Mouse (Mus musculus) ES-Bruce4 (cell line): ENCODE results near the gene Aacs.

Experiments used
- CTCF ChIP-seq: IDR thresholded peaks from one replicate; pipeline ENCODE4 v1.8.1; 2011; ENCODE audit warnings: low read depth, low read length
- POLR2A ChIP-seq: IDR thresholded peaks from one replicate; pipeline ENCODE4 v1.8.1; 2011; ENCODE audit warnings: low read length; ENCODE audit not compliant: insufficient read depth

DNA sequence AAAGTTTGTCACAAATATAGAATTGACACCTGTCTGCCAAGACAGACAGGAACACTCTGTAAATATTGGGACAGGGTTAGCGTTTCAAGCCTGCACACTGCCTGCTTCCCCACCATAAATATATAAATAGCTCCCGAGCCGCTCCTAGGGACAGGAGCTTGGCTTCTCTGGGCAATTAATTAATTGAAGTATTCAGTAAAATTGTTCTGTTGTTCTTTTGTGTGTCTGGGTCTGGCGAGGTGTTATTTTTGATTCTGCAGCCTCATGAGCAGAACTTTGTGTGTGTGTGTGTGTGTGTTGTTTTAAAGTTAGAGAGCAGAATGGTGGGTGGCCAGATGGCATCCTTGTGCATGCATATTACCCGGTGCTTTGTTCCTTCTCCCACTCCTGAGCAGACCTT, 80.1 kb downstream of the Aacs start:
- TF ChIP-seq POLR2A (no peak), CTCF (no peak)
